Mouse (Mus musculus): Measurements from ENCODE around the gene Mgme1.

Mgme1 gene

DNA sequence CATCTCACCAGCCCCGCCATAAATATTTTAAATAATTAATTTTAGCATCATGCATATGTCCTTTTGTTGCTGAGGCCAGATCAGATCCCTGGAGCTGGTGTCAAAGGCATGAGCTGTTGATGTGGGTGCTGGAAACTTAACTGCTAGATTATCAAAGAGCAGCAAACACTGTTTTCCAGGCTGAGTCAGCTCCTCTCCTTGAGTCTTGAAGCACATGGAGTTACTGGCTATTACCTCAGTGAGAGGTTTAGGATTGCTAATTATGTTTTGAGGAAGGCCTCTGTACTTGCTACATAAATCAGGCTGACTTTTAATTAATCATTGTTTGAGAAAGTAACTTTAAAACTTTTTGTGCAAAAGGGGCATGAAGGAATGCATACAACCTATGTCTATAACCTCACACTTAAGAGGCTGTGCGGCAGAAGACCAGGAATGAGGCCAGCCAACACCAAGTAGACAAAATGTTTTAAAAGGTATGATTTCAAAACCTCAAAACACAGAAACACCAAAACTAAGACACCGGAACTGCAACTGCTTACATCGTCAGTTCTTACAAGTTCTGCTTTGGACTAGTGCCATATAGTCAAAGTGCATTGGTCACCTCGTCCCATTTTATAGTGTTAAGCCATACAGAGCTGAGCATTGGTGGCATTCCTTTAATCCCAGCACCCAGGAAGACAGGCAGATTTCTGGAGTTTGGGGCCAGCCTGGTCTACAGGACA, 5.9 kb upstream of the Mgme1 start:
- no peak for DNase-seq (ENCODE audit: low spot score in 2 of 2)

DNA sequence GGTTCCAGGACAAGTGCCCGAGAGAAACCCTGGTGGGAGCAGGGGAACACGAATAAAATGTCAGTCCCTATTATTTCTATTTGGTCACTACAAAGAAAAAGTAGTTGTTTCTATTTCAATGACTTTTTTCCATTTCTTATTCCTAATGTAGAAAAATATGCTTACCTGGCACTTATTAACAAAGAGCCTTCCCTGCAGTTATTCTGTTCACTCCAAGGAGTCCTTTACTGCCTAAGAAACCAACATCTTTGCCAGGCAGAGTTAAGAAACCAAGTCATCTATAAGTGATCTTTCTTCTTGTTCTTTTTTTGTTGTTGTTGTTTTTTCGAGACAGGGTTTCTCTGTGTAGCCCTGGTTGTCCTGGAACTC, 5.4 kb upstream of the Mgme1 start:
- DNase-seq (ENCODE audit: low spot score in 2 of 2) = no peak

DNA sequence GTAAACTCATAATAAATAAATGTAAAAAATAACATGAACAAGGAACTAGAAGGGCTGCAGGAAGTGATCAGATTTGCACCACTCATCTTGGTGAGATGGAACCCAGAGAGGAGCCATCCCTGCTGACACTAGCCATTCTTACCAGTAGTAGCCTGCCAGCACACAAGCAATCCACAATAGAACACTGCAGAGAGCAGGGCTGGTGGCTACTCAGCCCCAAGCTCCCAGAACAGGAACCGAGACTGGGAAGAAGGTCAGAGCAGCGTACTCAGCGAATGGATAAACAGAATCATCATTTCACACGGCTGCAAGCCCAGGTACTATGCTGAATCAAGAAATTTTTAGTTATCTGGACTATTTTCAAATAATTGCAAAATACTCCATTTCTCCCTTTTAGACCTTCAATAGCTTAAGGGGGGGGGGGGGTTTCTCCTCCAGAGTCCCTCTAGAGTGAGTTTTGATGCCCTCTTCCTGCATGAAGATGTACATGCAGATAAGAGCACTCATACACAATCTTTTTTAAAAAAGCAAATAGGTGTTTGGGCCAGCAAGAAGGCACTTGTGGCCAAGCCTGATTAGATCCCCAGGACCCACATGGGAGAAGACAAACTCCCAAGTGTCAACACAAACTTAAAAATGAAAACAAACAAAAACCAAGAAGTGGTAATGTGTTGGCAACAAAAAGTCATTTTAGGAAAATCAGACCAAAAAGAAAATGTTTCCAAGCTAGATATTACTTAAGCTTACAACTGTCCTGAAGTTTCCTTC, 4.4 kb upstream of the Mgme1 start:
- DNase-seq (ENCODE audit: low spot score in 2 of 2) = no peak

DNA sequence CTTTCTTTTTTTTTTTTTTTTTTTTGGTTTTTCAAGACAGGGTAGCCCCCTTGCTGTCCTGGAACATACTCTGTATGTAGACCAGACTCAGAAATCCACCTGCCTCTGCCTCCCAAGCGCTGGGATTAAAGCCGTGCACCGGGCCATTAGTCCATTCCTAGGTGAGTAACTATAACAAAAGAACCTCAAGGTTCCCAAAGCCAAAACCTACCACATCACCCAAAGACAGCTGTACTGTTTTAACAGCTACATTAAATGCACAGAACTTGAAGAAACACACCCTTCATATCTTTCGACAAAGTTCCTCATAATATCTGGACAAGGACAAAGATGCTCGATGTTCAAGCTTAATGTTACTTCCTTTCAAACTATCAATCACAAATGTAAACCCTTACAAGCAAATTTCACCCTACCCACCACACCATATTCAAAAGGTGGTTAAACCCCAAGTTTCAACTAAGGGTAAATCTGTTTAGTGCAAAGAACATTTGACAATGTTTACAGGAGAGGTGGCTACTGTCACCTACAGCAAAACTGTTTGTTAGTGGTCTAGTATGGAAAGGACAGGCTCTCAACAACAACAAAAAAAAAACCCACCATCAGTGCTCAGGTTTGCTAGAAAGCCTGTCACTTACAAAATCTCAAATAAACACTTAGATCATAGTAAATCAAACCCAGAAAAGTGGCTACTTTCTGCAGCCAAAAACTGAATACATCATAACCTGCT, 3.3 kb upstream of the Mgme1 start:
- DNase-seq (ENCODE audit: low spot score in 2 of 2) = no peak

DNA sequence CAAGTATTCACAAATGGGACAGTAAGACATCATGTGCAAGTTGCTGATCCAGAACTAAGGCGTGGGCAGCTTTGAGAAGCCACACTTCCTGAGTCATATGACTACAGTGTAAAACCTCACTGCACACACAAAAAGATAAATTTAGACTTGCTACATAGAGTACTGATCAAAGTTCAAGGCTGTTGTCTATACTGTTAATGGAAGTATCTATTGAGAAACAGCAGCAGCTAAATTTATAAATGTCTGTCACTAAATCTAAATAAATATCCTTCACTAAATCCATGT, 2.8 kb upstream of the Mgme1 start:
- DNase-seq (ENCODE audit: low spot score in 2 of 2) = no peak

DNA sequence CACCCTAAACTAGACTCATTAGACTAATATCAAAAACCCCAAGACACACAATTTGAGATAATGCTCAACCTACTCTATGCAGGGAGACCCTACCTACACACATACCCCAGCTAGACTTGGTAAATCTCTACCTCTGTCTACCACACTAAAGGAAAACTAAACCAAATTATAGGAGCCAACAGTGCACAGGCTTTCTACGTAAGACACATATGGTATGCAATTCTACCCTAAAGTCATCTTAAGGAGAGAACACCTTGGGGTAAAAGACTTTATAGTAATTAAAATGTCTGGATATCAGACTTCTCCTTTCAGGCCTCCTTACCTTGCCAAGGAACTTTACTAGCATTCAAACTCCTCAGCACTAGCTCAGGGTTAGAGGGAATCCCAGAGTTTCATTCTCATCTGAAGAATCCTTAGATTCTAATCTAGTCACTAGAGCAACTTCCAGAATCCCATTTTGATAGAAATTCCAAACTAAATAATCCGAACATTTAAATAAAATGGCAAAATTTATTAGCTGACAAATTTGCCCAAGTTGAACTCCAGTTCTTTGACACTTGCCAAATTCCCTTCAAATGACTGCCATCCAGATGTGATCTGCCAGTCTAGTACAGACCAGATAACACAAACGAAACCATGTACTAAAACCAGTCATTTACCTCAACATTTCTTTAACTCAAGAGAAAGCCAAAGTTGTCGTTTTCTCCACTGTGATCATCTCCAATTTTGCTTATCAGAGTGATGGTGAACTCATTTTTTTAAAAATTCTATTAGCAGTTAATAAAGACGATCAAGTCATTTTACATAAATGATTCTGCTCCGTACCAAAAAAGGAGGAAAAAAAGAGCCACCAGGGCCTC, 1.8 kb upstream of the Mgme1 start:
- no peak for DNase-seq (ENCODE audit: low spot score in 2 of 2)

DNA sequence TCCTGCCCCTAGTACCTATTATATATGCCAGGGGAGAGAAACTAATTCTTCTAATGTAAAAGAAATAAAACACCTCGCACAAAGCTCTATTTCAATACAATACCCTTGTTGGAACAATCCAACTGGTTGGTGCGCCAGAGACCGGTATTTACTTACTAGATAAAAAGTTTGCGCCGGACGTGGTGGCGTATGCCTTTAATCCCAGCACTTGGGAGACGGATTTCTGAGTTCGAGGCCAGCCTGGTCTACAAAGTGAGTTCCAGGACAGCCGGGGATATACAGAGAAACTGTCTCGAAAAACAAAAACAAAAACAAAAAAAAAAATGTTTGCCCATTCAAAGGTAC, 1.2 kb upstream of the Mgme1 start:
- no peak for DNase-seq (ENCODE audit: low spot score in 2 of 2)

DNA sequence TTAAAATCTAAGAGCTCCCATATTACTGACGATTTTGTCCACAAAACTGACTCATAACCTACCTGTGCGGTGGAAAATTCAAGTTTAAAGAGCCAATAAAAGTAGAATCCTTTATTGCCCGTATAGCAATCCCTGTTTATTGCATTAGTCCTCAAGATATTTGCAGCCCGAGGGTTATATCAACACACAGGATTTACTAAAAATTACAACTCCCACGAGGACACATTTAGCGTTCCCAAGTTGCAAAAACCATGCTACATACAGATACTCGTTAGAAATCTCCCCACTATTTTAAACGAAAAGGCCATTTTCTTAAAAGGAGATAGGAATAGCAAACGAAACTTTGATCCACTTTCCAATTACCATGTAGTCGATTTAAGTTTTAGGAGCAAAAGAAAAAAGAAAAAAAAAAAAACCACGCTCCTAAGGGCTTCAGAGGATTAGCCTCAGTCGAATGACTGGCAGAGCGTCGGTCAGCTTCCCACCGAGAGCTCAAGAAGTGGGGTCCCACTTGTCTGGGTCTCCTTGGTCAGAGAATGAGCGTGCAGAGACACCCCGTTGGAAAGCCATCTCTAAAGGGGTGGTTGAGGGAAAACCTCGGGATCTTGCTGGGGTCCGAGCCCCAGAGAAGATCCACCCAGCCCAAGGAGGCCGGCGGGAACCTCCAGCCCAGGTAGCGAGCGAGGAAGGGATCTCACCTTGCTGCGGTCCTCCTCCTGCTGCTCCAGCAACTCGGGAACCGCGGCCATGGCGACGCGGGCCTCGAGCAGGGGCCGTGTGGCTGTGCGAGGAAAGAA, 586 bp upstream of the Mgme1 start:
- DNase-seq (ENCODE audit: low spot score in 2 of 2) = no peak

DNA sequence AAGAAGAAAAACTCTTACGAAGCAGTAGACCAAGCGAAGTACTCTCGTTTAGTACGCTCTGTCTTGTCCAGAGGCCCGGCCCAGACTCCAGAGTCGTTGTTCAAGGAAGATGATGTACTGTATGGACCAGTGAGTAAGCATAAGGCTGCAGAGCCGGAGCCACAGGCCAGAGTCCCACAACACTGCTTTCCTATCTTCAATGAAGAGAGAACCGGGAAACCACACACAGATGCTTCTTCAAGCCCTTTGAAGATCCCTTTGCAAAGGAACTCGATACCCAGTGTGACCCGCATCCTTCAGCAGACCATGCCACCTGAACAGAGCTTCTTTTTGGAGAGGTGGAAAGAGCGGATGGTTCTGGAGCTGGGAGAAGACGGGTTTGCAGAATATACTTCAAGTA, 1.6 kb downstream of the Mgme1 start:
- no peak for DNase-seq (ENCODE audit: low spot score in 2 of 2)

DNA sequence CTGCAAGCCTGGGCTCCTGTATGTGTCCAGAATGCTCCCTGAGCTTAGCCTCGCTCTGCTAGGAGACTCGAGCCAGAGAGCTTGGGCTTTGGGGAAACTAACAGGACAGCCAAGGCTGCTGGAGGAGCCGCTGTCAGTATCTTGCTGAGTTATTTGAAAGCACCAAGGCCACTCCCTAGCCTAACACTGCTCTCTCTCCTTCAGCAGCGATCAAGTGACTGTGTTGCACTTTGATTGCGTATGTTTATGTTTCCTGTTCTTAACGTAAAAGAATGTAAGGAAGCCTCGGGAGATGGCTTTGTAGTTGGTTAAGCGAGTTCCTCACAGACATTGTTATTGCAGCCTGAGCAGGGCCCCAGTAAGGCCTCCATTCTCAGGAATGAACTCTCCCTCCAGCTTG, 4.3 kb downstream of the Mgme1 start:
- no peak for DNase-seq (ENCODE audit: low spot score in 2 of 2)

DNA sequence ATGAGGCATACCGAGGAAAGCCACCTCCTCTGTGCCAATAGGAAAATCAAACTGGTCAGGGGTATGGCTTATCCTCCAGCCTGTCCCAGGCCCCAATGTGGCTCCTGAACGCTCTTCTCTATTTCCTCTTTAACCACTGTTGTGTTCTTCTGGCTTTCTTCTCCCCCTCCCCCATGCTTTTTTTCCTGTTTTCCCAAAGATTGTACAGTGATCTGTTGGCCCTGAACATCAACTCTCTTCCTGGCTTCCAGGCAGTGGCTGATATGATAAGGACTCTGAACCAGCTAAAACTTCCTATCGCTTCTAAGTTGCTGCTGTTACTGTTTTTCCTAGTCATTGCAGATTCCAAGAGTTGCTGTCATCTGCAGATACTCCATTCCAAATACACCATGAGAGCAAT, 6.4 kb downstream of the Mgme1 start:
- no peak for DNase-seq (ENCODE audit: low spot score in 2 of 2)

DNA sequence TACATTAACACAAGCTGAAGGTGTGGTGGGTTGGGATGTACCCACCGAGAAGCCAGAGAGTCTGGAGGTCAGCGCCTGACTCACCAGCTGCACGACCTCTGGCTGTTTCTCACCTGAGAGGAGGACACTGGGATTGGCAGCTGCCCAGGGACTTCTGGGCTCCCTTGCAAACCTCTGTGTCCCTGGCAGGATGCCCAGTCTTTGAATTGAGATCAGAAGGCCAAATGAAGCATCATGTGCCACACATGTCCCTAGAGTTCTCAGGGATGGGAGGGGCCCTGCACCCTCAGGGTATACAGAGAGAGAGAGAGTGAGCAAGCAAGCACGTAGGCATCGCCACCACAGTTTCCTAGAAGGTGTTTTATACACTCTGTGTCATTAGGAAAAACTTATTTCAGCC, 9.3 kb downstream of the Mgme1 start:
- no peak for DNase-seq (ENCODE audit: low spot score in 2 of 2)

DNA sequence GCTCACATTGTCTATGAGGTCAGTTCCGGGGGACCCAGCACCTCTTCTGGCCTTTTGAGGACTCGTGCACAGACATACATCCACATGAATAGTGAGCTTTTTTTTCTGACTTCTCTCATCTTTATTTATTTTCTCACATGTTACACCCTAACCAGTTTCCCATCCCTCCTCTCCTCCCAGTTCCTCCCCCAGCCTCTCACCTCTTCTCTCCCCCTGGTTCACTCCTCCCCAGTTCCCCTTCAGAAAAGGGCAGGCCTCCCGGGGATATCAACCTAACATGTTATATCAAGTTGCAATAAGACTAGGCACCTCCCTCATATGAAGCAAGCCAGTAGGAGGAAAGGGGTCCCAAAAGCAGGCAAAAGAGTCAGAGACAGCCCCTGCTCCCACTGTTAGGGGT, 10.1 kb downstream of the Mgme1 start:
- DNase-seq (ENCODE audit: low spot score in 2 of 2) = no peak

DNA sequence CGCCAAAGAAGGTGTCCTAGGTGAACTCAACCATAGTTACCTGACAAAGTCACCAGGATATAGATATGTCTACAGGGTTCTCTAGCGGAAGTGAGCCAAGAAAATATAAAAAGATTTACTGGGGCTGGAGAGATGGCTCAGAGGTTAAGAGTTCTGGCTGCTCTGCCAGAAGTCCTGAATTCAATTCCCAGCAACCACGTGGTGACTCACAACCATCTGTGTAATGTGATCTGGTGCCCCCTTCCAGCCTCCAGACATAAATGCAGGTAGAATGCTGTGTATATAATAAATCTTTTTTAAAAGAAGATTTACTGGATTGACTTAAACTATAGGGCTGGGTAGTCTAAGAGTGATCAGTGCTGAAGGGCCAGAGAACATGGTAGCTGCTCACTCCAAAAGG, 11.0 kb downstream of the Mgme1 start:
- no peak for DNase-seq (ENCODE audit: low spot score in 2 of 2)

DNA sequence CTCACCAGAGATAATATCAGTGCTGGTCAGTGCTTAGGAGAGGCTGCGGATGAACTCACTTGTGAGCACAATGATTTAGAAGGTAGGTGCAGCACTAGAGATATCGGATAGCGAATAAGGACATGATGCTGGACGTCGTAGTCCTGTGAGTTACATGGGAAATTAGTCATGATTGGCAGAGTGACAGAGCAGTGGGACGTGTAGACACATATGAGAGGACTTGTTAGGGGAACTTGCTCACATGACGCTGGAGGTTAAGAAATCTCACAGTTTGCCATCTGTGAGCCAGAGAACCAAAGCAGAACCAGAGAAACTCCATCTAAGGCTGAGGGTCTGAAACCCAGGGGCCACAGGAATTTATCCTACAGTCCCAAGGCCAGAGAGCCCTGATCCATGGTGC, 19.9 kb downstream of the Mgme1 start:
- DNase-seq (ENCODE audit: low spot score in 2 of 2) = no peak

DNA sequence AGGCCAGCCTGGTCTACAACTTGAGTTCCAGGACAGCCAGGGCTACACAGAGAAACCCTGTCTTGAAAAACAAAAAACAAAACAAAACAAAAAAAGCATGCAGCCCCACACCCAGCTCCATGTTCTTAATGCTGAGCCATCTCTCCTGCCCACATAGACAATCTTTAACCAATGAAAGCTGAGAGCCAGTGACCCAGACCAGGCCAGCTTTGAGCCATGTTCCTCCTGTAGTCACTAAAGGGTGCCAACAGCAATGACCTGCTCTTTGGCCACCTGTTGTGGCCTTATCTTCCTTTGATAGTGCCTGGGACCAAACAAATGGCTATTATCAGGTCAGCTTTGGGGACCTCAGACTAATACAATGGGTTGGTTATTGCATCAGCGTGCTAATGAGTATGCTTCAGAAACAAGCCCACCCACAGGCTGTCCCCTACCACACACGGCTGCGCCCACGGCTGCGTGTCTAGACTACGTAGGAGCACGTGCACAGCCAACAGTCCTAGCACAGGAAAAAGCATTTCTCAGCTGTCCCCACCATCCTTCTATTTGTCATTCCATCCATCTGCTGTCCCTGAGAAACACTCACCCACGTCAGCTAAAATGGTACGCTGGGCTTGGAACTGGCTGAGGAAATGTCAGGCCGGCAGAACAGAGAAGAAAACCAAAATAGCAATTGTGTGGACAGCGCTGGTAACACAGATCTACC, 21.3 kb downstream of the Mgme1 start:
- peak; percentile 32 to 69 for DNase-seq (ENCODE audit: low spot score in 2 of 2)

DNA sequence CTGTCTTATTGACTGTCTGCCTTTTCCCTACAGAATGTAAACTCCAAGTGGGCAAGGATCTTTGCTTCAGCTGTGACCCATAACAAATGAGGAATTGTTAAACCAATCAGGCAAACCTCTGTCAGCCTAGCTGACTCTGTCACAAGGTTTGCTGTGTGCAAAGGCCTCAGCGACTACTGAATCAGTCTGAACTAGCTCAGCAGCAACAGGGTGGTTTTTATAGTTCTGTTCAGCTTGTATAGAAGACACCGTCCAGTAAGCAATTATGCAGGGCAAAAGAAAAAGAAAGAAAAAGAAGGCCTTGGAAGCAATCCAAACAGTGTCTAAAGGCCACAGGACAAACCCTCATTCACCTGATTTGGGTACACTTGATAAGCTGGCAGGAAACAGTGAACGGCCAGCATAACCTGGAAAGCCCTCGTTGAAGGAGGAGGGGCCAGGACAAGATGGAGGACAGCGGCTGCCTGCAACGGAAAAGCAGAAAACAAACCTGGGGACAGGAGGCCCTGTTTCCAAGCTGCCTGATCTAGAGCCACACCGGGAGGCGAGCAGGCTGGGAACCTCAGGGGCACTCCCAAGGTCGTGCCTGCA, 24.8 kb downstream of the Mgme1 start:
- no peak for DNase-seq (ENCODE audit: low spot score in 2 of 2)

DNA sequence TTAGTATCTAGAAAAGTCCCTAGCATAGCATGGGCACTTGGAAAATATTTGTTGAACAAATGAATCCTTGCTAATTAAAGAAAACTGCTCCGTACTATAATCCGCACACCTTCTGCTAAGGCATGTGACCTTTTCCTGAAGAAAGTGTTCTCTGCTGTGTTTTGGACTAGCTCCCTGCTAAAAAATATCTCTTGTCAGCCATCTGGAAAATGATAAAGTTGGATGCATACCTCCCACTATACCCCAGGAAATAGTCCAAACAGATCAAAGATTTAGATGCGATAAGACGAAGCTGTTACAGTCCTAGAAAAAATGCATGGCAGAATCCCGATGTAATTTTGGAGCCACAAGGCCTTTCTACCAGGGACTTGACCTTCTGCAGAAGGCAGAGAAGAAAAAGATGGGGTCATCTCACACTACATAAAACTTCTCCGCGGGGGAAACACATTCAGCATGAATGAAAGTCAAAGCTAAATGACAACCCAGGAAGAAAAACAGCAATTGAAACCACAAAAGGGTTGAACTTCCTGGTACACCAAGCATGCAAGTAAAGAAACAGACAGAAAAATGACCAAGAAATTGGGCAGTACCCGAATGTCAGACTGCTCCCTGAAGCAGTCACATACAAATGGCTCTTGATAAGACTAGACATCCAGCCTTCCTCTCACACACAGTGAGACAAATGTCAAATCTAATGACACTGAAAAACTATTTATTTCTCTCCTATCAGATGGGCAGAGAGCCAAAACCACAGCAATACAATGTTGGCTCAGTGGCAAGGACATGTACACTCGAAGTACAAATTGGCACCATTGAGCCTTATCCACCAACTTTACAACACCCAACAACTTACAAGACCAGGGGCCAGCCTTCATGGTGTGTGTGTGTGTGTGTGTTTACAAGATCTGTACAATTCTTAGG, 29.5 kb downstream of the Mgme1 start:
- DNase-seq (ENCODE audit: low spot score in 2 of 2) = no peak

DNA sequence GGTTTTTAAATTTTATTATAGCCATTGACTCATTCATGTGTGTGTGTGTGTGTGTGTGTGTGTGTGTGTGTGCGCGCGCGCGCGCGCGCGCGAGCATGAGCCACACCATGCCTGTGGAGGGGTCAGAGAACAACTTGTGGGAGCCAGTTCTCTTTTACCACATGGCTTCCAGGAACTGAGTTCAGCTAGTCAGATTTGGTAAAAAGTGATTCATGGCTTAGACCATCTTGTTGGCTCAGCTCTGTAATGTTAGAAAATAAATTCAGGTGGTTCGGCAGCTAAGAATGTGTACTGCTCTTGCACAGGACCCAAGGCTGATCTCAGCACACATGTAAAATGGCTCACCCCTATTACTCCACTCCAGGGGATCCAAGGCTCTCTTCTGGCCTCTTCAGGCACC, 30.6 kb downstream of the Mgme1 start:
- no peak for DNase-seq (ENCODE audit: low spot score in 2 of 2)
